Mouse (Mus musculus): ENCODE results near the gene Ttn. TPM values are rescaled to one million over a fixed set of nuclear protein-coding genes. Genes with fewer than 3 reads are reported as not detected.

Gene Ttn
- polyA plus RNA-seq, 1 experiment = under 0.01 TPM

DNA sequence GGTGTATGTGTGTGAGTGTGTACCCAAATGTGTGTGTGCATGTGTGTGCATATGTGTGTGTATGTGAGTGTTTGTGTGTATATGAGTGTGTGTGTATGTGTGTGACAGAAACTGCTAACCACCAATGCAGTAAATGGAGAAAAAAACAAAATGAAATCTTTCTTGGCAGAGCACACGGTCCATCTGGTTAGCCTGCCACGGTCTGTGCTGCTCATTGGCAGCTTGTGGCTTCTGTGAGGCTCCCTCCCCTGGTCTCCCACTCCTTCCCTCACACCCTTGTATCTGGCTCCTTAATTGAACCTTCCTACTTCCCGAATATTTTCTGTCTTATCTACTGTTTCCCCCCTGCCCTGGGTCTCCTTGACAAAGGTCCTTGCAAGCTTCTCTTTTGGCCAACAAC lies 53.5 kb downstream of the Ttn start:
- Histone ChIP-seq H3K9me3 (ENCODE audit: control insufficient read depth, low read length) (no peaks in the 10 kb centered on the region), H3K4me3 (replicated peaks) (no peak overlapping the region), H3K4me1 (ENCODE audit: control insufficient read depth) (no peaks in the 10 kb centered on the region), H3K36me3 (ENCODE audit: control insufficient read depth) (no peaks in the 10 kb centered on the region), H3K27me3 (ENCODE audit: control insufficient read depth) (no peaks in the 10 kb centered on the region)
- TF ChIP-seq TAL1 (IDR thresholded peaks at IDR 0.05; ENCODE audit: low read length) (no peak), GATA1 (IDR thresholded peaks at IDR 0.05; ENCODE audit: low read length) (no peak)

DNA sequence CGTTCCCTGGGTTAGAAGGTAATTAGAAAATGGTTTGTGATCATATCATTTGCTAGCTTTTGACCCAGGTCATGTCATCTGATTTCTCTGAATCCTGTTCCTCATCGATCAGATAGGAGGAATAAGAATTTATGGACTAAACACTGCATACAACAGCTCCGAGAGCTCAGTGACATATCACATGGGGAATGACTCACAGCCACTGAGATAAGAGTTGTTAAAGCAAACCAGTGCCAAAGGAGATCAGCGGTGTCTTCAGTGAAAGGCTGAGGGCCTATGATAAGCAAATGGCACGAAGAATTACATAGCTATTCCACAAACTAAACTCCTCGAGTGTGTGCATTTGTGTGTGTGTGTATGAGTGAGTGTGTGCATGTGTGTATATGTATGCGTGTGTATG lies 54.0 kb downstream of the Ttn start:
- no peaks in the 10 kb centered on the region for H3K27me3 ChIP-seq (ENCODE audit: control insufficient read depth)
- no peaks in the 10 kb centered on the region for H3K9me3 ChIP-seq (ENCODE audit: control insufficient read depth, low read length)
- H3K4me1 ChIP-seq (ENCODE audit: control insufficient read depth) = no peaks in the 10 kb centered on the region
- TF ChIP-seq TAL1 (IDR thresholded peaks at IDR 0.05; ENCODE audit: low read length) (no peak), GATA1 (IDR thresholded peaks at IDR 0.05; ENCODE audit: low read length) (no peak)
- H3K36me3 ChIP-seq (ENCODE audit: control insufficient read depth) = no peaks in the 10 kb centered on the region
- no peak overlapping the region for H3K4me3 ChIP-seq (replicated peaks)

DNA sequence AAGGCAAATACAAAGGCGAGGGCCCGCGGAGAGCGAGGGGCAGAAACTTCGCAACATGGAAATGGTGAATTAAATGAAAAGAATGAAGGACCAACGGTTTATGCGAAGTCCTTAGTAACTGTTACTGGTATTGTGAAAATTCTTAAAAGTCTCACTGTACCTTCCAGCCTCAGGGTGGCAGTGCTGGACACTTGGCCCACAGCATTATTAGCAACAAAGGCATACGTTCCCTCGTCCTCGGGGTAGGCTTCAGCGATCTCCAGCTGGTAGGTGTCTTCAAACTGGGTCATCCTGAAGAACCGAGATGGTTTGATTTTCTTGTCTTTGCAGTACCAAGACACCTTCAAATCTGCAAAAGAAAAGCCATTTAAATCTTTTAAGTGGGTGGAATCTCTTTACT lies 55.4 kb downstream of the Ttn start:
- Histone ChIP-seq H3K36me3 (ENCODE audit: control insufficient read depth) (no peaks in the 10 kb centered on the region), H3K4me3 (replicated peaks) (no peak overlapping the region), H3K4me1 (ENCODE audit: control insufficient read depth) (no peaks in the 10 kb centered on the region), H3K9me3 (ENCODE audit: control insufficient read depth, low read length) (no peaks in the 10 kb centered on the region), H3K27me3 (ENCODE audit: control insufficient read depth) (no peaks in the 10 kb centered on the region)
- TF ChIP-seq TAL1 (IDR thresholded peaks at IDR 0.05; ENCODE audit: low read length) = no peak
- no peak for TF ChIP-seq GATA1 (IDR thresholded peaks at IDR 0.05; ENCODE audit: low read length)

DNA sequence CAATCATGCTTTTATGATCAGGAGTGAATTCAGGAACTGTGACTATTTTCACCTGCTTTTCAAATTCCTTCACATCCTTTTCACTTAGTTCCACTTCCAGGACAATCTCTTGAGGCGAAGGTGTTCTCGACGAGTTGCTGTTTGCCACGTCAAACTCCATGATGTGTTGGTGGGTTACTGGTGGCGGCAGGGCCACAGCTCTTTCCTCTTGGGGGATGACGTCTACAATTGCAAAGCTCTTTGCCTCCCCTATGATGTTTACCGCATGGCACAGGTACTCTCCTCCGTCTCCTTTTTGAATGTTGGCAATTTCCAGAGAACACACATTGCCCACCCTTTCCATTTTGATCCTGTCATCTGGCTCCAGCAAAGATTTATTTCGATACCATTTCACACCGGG lies 67.4 kb downstream of the Ttn start:
- no peaks in the 10 kb centered on the region for H3K27me3 ChIP-seq (ENCODE audit: control insufficient read depth)
- H3K4me1 ChIP-seq (ENCODE audit: control insufficient read depth) = no peaks in the 10 kb centered on the region
- TF ChIP-seq TAL1 (IDR thresholded peaks at IDR 0.05; ENCODE audit: low read length) (no peak), GATA1 (IDR thresholded peaks at IDR 0.05; ENCODE audit: low read length) (no peak)
- peaks cover 32% of the 10 kb centered on the region for H3K9me3 ChIP-seq (ENCODE audit: control insufficient read depth, low read length)
- no peaks in the 10 kb centered on the region for H3K36me3 ChIP-seq (ENCODE audit: control insufficient read depth)
- H3K4me3 ChIP-seq (replicated peaks) = no peak overlapping the region

DNA sequence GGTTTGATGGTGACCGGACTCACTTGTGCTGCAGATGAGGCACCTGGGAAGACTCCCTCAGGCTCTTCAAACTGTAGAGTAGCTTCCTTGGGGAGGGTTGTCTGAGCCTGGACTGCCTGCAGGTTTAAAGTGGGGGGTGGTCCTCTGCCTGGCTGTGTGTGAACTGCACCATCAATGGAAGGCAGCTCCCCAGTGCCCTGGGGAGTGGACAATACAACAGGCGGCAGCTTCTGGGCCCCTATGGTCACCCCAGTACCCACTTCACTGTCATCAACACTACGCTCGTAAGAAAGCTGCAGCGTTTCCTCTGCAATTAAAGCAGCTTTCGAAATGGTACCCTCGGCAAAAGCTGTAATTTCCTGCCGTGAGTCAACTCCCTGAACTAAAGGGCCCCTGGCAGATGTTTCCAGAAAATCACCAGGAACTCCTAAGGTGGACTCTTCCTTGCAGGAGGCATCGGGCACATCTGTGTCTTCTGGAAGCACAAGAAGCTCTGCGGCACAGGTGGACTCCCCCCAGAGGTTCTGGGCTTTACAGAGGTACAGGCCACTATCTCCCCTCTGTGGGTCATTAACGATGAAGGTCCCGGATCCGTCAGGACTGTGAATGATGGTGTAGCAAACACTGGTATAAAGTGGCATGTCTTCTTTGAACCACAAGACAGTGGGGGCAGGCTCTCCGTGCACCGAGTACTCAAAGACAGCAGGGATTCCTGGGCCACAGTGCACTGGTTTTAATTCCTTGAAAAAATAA lies 73.5 kb downstream of the Ttn start:
- Histone ChIP-seq H3K4me3 (replicated peaks) (no peak overlapping the region), H3K4me1 (ENCODE audit: control insufficient read depth) (no peaks in the 10 kb centered on the region), H3K9me3 (ENCODE audit: control insufficient read depth, low read length) (peaks cover 14% of the 10 kb centered on the region; the same call in 1 of the 2 replicates), H3K27me3 (ENCODE audit: control insufficient read depth) (no peaks in the 10 kb centered on the region), H3K36me3 (ENCODE audit: control insufficient read depth) (no peaks in the 10 kb centered on the region)
- TF ChIP-seq GATA1 (IDR thresholded peaks at IDR 0.05; ENCODE audit: low read length) (no peak), TAL1 (IDR thresholded peaks at IDR 0.05; ENCODE audit: low read length) (no peak)

DNA sequence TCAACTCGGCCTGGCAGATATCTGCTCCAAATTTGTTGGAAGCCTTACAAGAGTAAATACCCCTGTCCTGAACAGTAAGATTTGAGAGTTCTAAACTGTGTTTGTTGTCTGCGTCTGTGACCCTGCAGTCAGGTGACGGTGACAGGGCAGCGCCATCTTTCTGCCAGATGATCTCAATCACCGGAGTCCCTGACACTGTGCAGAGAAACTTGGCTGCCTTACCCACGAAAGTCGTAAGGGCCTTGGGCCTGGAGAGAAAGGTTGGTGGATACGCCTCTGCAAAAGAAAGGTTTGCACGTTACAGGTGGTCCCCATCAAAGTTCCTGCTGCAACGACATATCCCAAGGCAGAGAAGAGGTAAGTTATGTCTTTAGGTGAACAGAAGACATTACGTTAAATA lies 79.0 kb downstream of the Ttn start:
- Histone ChIP-seq H3K4me3 (replicated peaks) (no peak overlapping the region), H3K4me1 (ENCODE audit: control insufficient read depth) (no peaks in the 10 kb centered on the region), H3K36me3 (ENCODE audit: control insufficient read depth) (no peaks in the 10 kb centered on the region), H3K9me3 (ENCODE audit: control insufficient read depth, low read length) (peaks cover 45% of the 10 kb centered on the region), H3K27me3 (ENCODE audit: control insufficient read depth) (no peaks in the 10 kb centered on the region)
- no peak for TF ChIP-seq GATA1 (IDR thresholded peaks at IDR 0.05; ENCODE audit: low read length)
- TF ChIP-seq TAL1 (IDR thresholded peaks at IDR 0.05; ENCODE audit: low read length) = no peak

DNA sequence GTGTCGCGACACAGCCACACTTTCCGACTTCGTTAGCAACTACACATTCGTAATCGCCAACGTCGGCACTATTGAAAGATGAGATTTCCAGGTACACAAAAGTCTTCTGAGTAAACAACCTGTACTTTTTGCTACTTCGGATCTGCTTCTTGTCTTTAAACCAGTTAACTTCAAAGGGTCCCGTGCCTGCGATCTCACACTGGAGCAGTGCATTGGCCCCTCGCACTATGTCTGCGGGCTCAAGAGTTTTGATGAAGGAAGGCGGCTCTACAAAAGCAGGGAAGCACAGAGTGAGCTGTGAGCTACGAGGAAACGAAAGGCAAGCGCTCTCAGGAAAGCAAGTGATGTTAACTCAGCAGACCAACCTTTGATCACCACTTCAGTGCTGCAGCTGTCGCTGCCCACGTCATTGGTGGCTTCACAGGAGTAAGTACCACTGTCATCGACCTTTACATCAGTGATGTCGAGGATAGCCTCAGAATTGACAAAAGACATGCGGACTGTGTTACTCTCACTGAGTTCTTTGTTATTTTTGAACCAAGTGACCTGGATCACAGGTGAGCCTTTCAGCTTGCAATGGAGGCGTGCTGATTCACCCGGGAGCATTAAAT lies 80.8 kb downstream of the Ttn start:
- H3K4me1 ChIP-seq (ENCODE audit: control insufficient read depth) = no peaks in the 10 kb centered on the region
- H3K36me3 ChIP-seq (ENCODE audit: control insufficient read depth) = no peaks in the 10 kb centered on the region
- H3K9me3 ChIP-seq (ENCODE audit: control insufficient read depth, low read length) = peaks cover 44% of the 10 kb centered on the region
- no peaks in the 10 kb centered on the region for H3K27me3 ChIP-seq (ENCODE audit: control insufficient read depth)
- no peak overlapping the region for H3K4me3 ChIP-seq (replicated peaks)
- no peak for TF ChIP-seq TAL1 (IDR thresholded peaks at IDR 0.05; ENCODE audit: low read length)
- no peak for TF ChIP-seq GATA1 (IDR thresholded peaks at IDR 0.05; ENCODE audit: low read length)

DNA sequence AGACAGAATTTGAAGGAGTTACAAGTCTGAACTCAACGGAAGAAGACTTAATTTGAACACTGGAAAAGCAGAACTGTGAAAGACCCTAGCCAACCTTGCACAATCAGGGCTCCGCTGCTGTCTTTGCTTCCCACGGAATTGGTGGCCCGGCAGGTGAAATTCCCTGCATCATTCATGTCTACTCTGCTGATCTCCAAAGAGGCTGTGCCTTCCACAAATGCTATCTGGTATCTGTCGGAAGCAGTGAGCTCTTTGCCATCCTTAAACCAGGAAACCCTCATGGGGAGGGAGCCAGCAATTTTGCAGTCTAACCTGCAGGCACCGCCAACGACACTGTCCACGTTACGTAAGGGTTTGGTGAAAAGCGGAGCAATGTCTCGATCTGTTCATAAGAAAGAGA lies 82.5 kb downstream of the Ttn start:
- no peak for TF ChIP-seq TAL1 (IDR thresholded peaks at IDR 0.05; ENCODE audit: low read length)
- no peak for TF ChIP-seq GATA1 (IDR thresholded peaks at IDR 0.05; ENCODE audit: low read length)
- Histone ChIP-seq H3K4me3 (replicated peaks) (no peak overlapping the region), H3K9me3 (ENCODE audit: control insufficient read depth, low read length) (peaks cover 45% of the 10 kb centered on the region), H3K4me1 (ENCODE audit: control insufficient read depth) (no peaks in the 10 kb centered on the region), H3K36me3 (ENCODE audit: control insufficient read depth) (no peaks in the 10 kb centered on the region), H3K27me3 (ENCODE audit: control insufficient read depth) (no peaks in the 10 kb centered on the region)

DNA sequence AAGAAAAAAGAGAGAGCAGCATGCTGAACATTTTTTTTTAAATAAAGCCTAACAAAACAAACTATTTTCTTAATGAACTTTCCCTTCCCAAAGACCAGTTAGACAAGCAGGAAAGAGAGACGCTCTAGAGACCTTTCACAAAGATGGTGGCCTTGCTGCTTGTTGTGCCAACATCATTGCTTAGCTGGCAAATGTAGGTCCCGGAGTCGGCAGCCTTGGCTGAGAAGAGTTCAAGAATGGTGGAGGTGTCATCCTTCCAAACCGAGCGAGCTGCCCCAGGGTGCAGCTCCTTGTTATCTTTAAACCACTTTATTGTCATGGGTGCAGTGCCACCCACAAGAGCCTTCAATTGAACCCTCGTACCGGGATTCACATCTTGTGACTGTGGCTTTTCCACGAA lies 85.4 kb downstream of the Ttn start:
- no peaks in the 10 kb centered on the region for H3K27me3 ChIP-seq (ENCODE audit: control insufficient read depth)
- H3K4me3 ChIP-seq (replicated peaks) = no peak overlapping the region
- H3K4me1 ChIP-seq (ENCODE audit: control insufficient read depth) = no peaks in the 10 kb centered on the region
- H3K9me3 ChIP-seq (ENCODE audit: control insufficient read depth, low read length) = peaks cover 45% of the 10 kb centered on the region
- TF ChIP-seq GATA1 (IDR thresholded peaks at IDR 0.05; ENCODE audit: low read length) (no peak), TAL1 (IDR thresholded peaks at IDR 0.05; ENCODE audit: low read length) (no peak)
- no peaks in the 10 kb centered on the region for H3K36me3 ChIP-seq (ENCODE audit: control insufficient read depth)
